Mouse (Mus musculus) bone marrow, adult 2 months (tissue): Measurements from ENCODE around the gene Fam189b.

Experiments used
- CTCF ChIP-seq: fragments of 200-500 bp; IDR thresholded peaks from 2 replicates; pipeline ENCODE4 v1.5.1; 2011; ENCODE audit warnings: low read length, control low read depth; ENCODE audit not compliant: control insufficient read depth, insufficient read depth
- POLR2A ChIP-seq: fragments of 200-500 bp; IDR thresholded peaks from 2 replicates; pipeline ENCODE4 v1.6.1; 2011; ENCODE audit warnings: low read depth, mild to moderate bottlenecking, control low read depth, low read length, borderline replicate concordance; ENCODE audit not compliant: control insufficient read depth

GRCm38 (mm10) chr3:89158651-89159050 is 24.3 kb upstream of the Fam189b start:
- TF ChIP-seq POLR2A (no peak), CTCF (no peak)
